Mouse (Mus musculus) thymus, adult 2 months (tissue): ENCODE data around the gene Mfap5.

Experiments
- CTCF ChIP-seq: fragments of 200-500 bp; IDR thresholded peaks from 2 replicates; pipeline ENCODE4 v1.5.1; 2012; ENCODE audit warnings: mild to moderate bottlenecking, control low read depth, low read length, moderate library complexity, borderline replicate concordance; ENCODE audit not compliant: control insufficient read depth, poor library complexity, insufficient read depth; ENCODE audit errors: extremely low read depth
- POLR2A ChIP-seq: fragments of 200-500 bp; IDR thresholded peaks from 2 replicates; pipeline ENCODE4 v1.6.1; 2012; ENCODE audit warnings: mild to moderate bottlenecking, low read length, control low read depth, moderate library complexity; ENCODE audit not compliant: control insufficient read depth, poor library complexity, insufficient read depth; ENCODE audit errors: extremely low read depth

DNA sequence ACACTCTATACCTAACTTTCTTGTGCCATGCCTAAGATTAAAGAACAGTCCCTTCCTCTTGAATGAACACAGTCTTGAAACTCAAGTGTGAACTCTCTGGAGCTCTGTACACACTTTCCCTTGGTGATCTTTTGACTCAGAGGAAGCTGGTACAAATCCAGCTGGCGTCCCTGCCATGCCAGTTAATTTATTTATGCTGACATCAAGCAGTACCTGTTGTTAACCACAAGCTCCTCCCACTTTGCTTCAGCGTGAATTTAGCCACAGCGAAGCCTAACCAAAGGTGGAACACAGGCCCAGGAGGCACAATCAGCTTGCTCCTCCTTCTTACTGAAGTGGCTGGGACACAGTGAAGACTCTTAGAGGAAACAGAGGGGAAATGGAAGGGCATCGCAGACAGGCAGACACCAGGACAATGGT is 27.2 kb downstream of the Mfap5 start:
- TF ChIP-seq POLR2A (no peak), CTCF (no peak)
